Mouse (Mus musculus): ENCODE measurements around the gene BC025920. TPM values are rescaled to one million over a fixed set of nuclear protein-coding genes. Genes with fewer than 3 reads are reported as not detected.

BC025920 gene
- polyA plus RNA-seq, 1 experiment: 0.25 TPM

DNA sequence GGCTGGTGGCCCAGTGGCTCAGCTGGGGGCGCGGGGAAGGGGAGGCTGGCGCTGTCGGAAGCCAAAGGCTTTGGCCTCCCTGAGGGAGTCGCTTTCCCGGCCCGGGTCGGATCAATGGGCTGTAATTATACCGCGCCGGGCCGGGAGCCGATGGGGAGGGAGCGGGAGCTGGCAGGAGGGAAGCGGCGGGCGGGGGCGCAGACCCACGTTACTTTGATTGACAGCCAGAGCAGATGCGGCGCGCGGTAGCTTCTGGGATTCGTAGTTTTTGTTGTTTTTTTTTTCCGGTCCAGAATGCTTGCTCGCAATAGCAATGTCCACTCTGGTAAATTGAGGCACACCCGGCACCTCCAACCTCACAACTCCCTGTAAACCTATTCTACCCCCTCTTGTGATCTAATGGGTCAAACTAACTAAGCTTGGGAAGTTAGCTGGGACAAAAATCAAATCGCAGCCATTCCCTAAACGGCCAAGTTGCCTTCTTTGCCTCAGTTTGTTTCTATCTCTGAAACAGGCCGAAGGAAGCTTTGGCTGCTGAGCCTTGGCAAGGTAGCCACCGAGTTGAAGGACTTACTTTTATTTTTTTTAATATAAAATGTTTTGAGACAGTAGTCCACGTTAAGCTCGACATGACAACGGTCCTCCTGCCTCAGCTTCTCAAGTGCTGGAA is 35.1 kb upstream of the BC025920 start:
- no peak for TF ChIP-seq CTCF (IDR thresholded peaks at IDR 0.05; ENCODE audit: control insufficient read depth, insufficient read depth, insufficient read length)
- TF ChIP-seq MYOD1 (IDR thresholded peaks at IDR 0.05; ENCODE audit: control insufficient read depth, insufficient read length, low read depth): peak; percentile 92
- TF ChIP-seq MYOG (IDR thresholded peaks at IDR 0.05; ENCODE audit: control insufficient read depth, extremely low read depth, insufficient read length): no peak
- no peak for TF ChIP-seq CEBPB (IDR thresholded peaks at IDR 0.05; ENCODE audit: low read depth)
- TF ChIP-seq FOSL1 (IDR thresholded peaks at IDR 0.05; ENCODE audit: insufficient read depth, low read length, poor library complexity, severe bottlenecking): no peak
- no peak for TF ChIP-seq USF1 (IDR thresholded peaks at IDR 0.05; ENCODE audit: low read depth)
- no peak for TF ChIP-seq MAX (IDR thresholded peaks at IDR 0.05)
- H3K27me3 ChIP-seq (ENCODE audit: control insufficient read depth, insufficient read depth, insufficient read length): no peaks in the 10 kb centered on the region
- no peaks in the 10 kb centered on the region for H3K79me2 ChIP-seq (ENCODE audit: control insufficient read depth, insufficient read depth)
- no peaks in the 10 kb centered on the region for H3K79me3 ChIP-seq (ENCODE audit: low read depth)
- H3K36me3 ChIP-seq (ENCODE audit: control insufficient read depth, insufficient read depth): peaks cover 11% of the 10 kb centered on the region
- peak overlapping the region; percentile 43 for H3K4me3 ChIP-seq (ENCODE audit: insufficient read depth, poor library complexity, severe bottlenecking)
- H3ac ChIP-seq (ENCODE audit: control insufficient read depth, insufficient read length, low read depth): peak overlapping the region; percentile 77

GRCm38 (mm10) chr10:81571501-81571876 is 34.6 kb upstream of the BC025920 start:
- Histone ChIP-seq H3K4me3 (ENCODE audit: insufficient read depth, poor library complexity, severe bottlenecking) (peak overlapping the region; percentile 43), H3K79me3 (ENCODE audit: low read depth) (no peaks in the 10 kb centered on the region), H3K27me3 (ENCODE audit: control insufficient read depth, insufficient read depth, insufficient read length) (no peaks in the 10 kb centered on the region), H3ac (ENCODE audit: control insufficient read depth, insufficient read length, low read depth) (peak overlapping the region; percentile 77), H3K79me2 (ENCODE audit: control insufficient read depth, insufficient read depth) (no peaks in the 10 kb centered on the region), H3K36me3 (ENCODE audit: control insufficient read depth, insufficient read depth) (peaks cover 6% of the 10 kb centered on the region)
- no peak for TF ChIP-seq MYOD1 (IDR thresholded peaks at IDR 0.05; ENCODE audit: control insufficient read depth, insufficient read length, low read depth)
- TF ChIP-seq MAX (IDR thresholded peaks at IDR 0.05): peak; percentile 52

GRCm38 (mm10) chr10:81572133-81572671 is 33.9 kb upstream of the BC025920 start:
- Histone ChIP-seq H3ac (ENCODE audit: control insufficient read depth, insufficient read length, low read depth) (peak overlapping the region; percentile 77), H3K27me3 (ENCODE audit: control insufficient read depth, insufficient read depth, insufficient read length) (no peaks in the 10 kb centered on the region), H3K79me3 (ENCODE audit: low read depth) (no peaks in the 10 kb centered on the region), H3K79me2 (ENCODE audit: control insufficient read depth, insufficient read depth) (no peaks in the 10 kb centered on the region), H3K36me3 (ENCODE audit: control insufficient read depth, insufficient read depth) (no peaks in the 10 kb centered on the region), H3K4me3 (ENCODE audit: insufficient read depth, poor library complexity, severe bottlenecking) (peak overlapping the region; percentile 43)
- TF ChIP-seq FOSL1 (IDR thresholded peaks at IDR 0.05; ENCODE audit: insufficient read depth, low read length, poor library complexity, severe bottlenecking) (no peak), MAX (IDR thresholded peaks at IDR 0.05) (no peak), USF1 (IDR thresholded peaks at IDR 0.05; ENCODE audit: low read depth) (no peak), CEBPB (IDR thresholded peaks at IDR 0.05; ENCODE audit: low read depth) (no peak)

- Histone ChIP-seq H3K36me3 (ENCODE audit: control insufficient read depth, insufficient read depth) (no peaks in the 10 kb centered on the region), H3K79me3 (ENCODE audit: low read depth) (no peaks in the 10 kb centered on the region), H3ac (ENCODE audit: control insufficient read depth, insufficient read length, low read depth) (no peak overlapping the region), H3K4me3 (ENCODE audit: insufficient read depth, poor library complexity, severe bottlenecking) (no peak overlapping the region), H3K79me2 (ENCODE audit: control insufficient read depth, insufficient read depth) (no peaks in the 10 kb centered on the region), H3K27me3 (ENCODE audit: control insufficient read depth, insufficient read depth, insufficient read length) (no peaks in the 10 kb centered on the region)
- TF ChIP-seq CTCF (IDR thresholded peaks at IDR 0.05; ENCODE audit: control insufficient read depth, insufficient read depth, insufficient read length): no peak
- no peak for TF ChIP-seq CEBPB (IDR thresholded peaks at IDR 0.05; ENCODE audit: low read depth)
- no peak for TF ChIP-seq USF1 (IDR thresholded peaks at IDR 0.05; ENCODE audit: low read depth)
- no peak for TF ChIP-seq MYOD1 (IDR thresholded peaks at IDR 0.05; ENCODE audit: control insufficient read depth, insufficient read length, low read depth)
- no peak for TF ChIP-seq MYOG (IDR thresholded peaks at IDR 0.05; ENCODE audit: control insufficient read depth, extremely low read depth, insufficient read length)
Measured at GRCm38 (mm10) chr10:81572975-81573374, 33.1 kb upstream of the BC025920 start.

DNA sequence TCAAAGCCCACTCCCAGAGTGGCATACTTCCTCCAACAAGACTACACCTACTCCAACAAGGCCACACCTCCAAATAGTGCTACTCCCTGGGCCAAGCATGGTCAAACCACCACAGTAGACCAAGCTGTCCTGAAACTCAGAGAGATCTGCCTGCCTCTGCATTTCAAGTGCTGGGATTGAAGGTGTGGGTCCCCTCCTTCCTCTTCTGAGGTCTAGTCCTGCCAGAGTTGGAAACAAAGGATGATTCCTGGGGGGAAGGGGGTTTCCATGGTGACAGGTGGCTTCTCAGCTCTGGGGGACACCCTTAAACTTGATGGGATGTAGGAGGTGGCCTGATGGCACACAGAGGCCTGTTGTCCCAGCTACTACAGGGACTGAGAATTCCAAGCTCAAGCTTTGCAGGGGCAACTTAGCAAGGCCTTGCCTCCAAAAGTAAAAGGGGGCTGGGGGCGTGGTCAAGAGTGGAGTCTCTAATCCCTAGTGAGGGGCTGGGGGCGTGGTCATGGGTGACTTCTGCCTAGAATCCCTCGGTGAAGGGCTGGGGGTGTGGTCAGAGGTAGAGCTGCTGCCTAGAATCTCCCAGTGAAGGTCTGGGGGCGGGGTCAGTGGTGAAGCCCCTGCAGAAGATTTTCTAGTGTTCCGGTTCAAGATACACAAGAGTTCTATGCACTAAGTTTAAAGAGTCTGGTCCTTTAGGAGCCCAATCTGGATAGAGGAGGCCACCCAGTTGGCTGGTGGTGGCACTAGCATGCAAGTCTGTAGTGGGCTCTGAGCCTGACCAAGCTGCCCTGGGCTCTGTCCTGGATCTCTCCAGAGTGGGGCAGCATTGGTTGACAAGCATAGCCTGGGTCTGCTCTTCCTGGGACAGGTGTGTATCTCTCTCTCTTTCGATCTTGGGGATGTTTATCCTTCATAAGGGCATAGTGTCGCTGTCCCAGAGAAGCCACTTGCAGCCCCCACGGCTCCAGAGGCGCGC is 31.7 kb upstream of the BC025920 start, which contains the start of gene Tle2:
Gene Tle2 (plus strand): TSS at position 481 of the 976 bp plus-strand sequence.
- Histone ChIP-seq H3K4me3 (ENCODE audit: insufficient read depth, poor library complexity, severe bottlenecking) (peak within 1 kb of the TSS; percentile 49), H3ac (ENCODE audit: control insufficient read depth, insufficient read length, low read depth) (peak within 1 kb of the TSS; percentile 71), H3K79me3 (ENCODE audit: low read depth) (no peaks in the 10 kb centered on the region), H3K27me3 (ENCODE audit: control insufficient read depth, insufficient read depth, insufficient read length) (no peaks in the 10 kb centered on the region), H3K79me2 (ENCODE audit: control insufficient read depth, insufficient read depth) (no peaks in the 10 kb centered on the region), H3K36me3 (ENCODE audit: control insufficient read depth, insufficient read depth) (no peaks in the 10 kb centered on the region)
- TF ChIP-seq MAX (IDR thresholded peaks at IDR 0.05) (no peak), MYOG (IDR thresholded peaks at IDR 0.05; ENCODE audit: control insufficient read depth, extremely low read depth, insufficient read length) (no peak)

GRCm38 (mm10) chr10:81575208-81575631 is 30.9 kb upstream of the BC025920 start:
- no peak for TF ChIP-seq FOSL1 (IDR thresholded peaks at IDR 0.05; ENCODE audit: insufficient read depth, low read length, poor library complexity, severe bottlenecking)
- no peak for TF ChIP-seq USF1 (IDR thresholded peaks at IDR 0.05; ENCODE audit: low read depth)
- no peak for TF ChIP-seq CTCF (IDR thresholded peaks at IDR 0.05; ENCODE audit: control insufficient read depth, insufficient read depth, insufficient read length)
- no peak for TF ChIP-seq MAX (IDR thresholded peaks at IDR 0.05)
- no peak for TF ChIP-seq MYOG (IDR thresholded peaks at IDR 0.05; ENCODE audit: control insufficient read depth, extremely low read depth, insufficient read length)
- no peak for TF ChIP-seq MYOD1 (IDR thresholded peaks at IDR 0.05; ENCODE audit: control insufficient read depth, insufficient read length, low read depth)
- no peak for TF ChIP-seq CEBPB (IDR thresholded peaks at IDR 0.05; ENCODE audit: low read depth)
- H3K27me3 ChIP-seq (ENCODE audit: control insufficient read depth, insufficient read depth, insufficient read length): no peaks in the 10 kb centered on the region

More at GRCm38 (mm10) chr10:81575208-81575631, 30.9 kb upstream of the BC025920 start:
- Histone ChIP-seq H3K4me3 (ENCODE audit: insufficient read depth, poor library complexity, severe bottlenecking) (peak overlapping the region; percentile 49), H3ac (ENCODE audit: control insufficient read depth, insufficient read length, low read depth) (peak overlapping the region; percentile 71), H3K79me2 (ENCODE audit: control insufficient read depth, insufficient read depth) (no peaks in the 10 kb centered on the region), H3K79me3 (ENCODE audit: low read depth) (no peaks in the 10 kb centered on the region), H3K36me3 (ENCODE audit: control insufficient read depth, insufficient read depth) (no peaks in the 10 kb centered on the region)
